Mouse (Mus musculus) midbrain, embryonic 11.5 days (tissue): Measurements from ENCODE around the gene Ngp. TPM values are rescaled to one million over a fixed set of nuclear protein-coding genes. Genes with fewer than 3 reads are reported as not detected.
"Not testable (repeated sequence)": the region's sequence is repeated elsewhere in the genome, so short reads cannot be mapped to it uniquely, and the experiment has no call there.

ENCODE experiments used
- ATAC-seq: fragments of 200-750 bp; cut with Nextera tagmentation; 2 replicates; pipeline ENCODE4 v1.8.0; 2017; ENCODE audit warnings: moderate TSS enrichment, moderate library complexity; ENCODE audit not compliant: low FRiP score
- DNase-seq: peaks from one replicate; pipeline ENCODE4 v3.0.0; 2015; ENCODE audit warnings: low spot score; ENCODE audit errors: missing footprints
- H3K27ac ChIP-seq: fragments of 300-500 bp; sonication (generic); 2 replicates; pipeline ENCODE4 v1.5.1; 2014; ENCODE audit warnings: low read depth, low read length
- H3K27me3 ChIP-seq: fragments of 300-500 bp; sonication (generic); 2 replicates; pipeline ENCODE4 v1.6.1; 2014; ENCODE audit warnings: mild to moderate bottlenecking, low read length, moderate library complexity, mixed read lengths; ENCODE audit not compliant: control insufficient read depth, insufficient read depth
- H3K36me3 ChIP-seq: fragments of 300-500 bp; sonication (generic); 2 replicates; pipeline ENCODE4 v1.6.1; 2014; ENCODE audit warnings: mild to moderate bottlenecking, low read length, moderate library complexity, mixed read lengths; ENCODE audit not compliant: control insufficient read depth, insufficient read depth
- H3K4me1 ChIP-seq: fragments of 300-500 bp; sonication (generic); 2 replicates; pipeline ENCODE4 v1.6.1; 2014; ENCODE audit warnings: low read length; ENCODE audit not compliant: control insufficient read depth, insufficient read depth
- H3K4me2 ChIP-seq: fragments of 300-500 bp; sonication (generic); 2 replicates; pipeline ENCODE4 v1.6.1; 2014; ENCODE audit warnings: mild to moderate bottlenecking, moderate library complexity
- H3K4me3 ChIP-seq: fragments of 300-500 bp; sonication (generic); 2 replicates; pipeline ENCODE4 v1.5.1; 2014; ENCODE audit warnings: low read depth, low read length
- H3K9ac ChIP-seq: fragments of 300-500 bp; sonication (generic); 2 replicates; pipeline ENCODE4 v1.6.1; 2014; ENCODE audit warnings: low read length
- H3K9me3 ChIP-seq: fragments of 300-500 bp; sonication (generic); 2 replicates; pipeline ENCODE4 v1.6.1; 2016; ENCODE audit warnings: low read length; ENCODE audit not compliant: control insufficient read depth
- WGBS: fragments of 180-500 bp; shearing (Covaris S2); extraction: QIAGEN DNeasy Blood & Tissue Kit; methylation state at CpG from one replicate; pipeline ENCODE4 v1.1.7; 2014; 5-methylcytosine and 5-hydroxymethylcytosine counted together
- polyA plus RNA-seq: library from polyadenylated mRNA; unstranded; fragments of >200 nt; fragmentation: Nextera tagmentation; extraction: Ambion mirVana; gene quantifications from 2 replicates; pipeline ENCODE4 v1.2.1, GENCODE M21; 2014

Gene Ngp
- 0.18 and 0.55 TPM in 2 replicates for polyA plus RNA-seq

DNA sequence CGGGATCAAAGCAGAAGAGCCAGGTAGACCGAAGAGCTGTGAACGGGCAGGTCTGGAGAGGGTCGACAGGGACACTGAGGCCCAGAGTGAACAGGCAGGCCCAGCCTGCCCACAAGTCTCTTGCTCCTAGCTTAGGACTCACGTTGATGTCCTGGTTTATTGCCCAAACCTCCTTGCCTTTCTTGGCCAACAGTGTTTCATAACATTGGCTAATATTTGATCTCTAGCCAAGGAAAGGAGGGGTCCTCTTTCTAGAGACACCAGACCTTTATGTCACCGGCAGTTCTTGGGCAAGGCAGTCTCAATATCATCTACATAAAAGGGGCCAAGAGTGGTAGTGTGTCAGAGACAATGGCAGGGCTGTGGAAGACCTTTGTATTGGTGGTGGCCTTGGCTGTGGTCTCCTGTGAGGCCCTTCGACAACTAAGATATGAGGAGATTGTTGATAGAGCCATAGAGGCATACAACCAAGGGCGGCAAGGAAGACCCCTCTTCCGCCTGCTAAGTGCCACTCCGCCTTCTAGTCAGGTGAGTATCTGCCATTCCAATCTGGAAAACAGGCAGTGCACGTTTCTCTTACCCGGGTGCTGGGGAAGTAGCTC is at the start of gene Ngp:
TSS of gene Ngp (plus strand) at position 237 of the 602 bp plus-strand sequence.
- Histone ChIP-seq H3K9me3 (no peaks in the 10 kb centered on the region), H3K4me1 (no peaks in the 10 kb centered on the region), H3K36me3 (no peaks in the 10 kb centered on the region), H3K4me2 (no peak within 1 kb of the TSS), H3K4me3 (no peak within 1 kb of the TSS), H3K27ac (no peak within 1 kb of the TSS), H3K9ac (no peak within 1 kb of the TSS), H3K27me3 (no peaks in the 10 kb centered on the region)
- DNase-seq (no peak), ATAC-seq (no peak)
- WGBS: 89% methylated on average over 12 of the region's 12 CpGs

DNA sequence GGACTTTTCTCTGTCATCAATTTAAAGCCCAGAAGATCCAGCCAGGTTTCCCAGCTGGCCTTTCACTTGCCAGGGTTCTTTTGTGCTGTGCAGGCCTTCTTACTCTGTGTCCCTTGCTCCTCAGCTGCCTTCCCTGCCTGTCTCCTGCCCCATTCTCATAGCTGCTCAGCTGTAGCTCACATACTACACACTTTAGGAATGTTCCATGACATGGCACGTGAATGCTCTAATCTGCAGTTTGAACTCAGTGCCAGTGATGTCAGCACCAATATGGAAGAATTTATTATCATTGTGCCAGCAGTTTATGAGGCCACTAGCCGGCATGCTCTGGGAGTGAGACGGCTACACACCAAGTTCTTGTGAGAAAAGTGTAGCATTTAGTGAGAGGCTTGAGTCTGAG is 49.7 kb upstream of the Ngp start:
- no peak overlapping the region for H3K9ac ChIP-seq
- H3K4me1 ChIP-seq: no peaks in the 10 kb centered on the region
- no peaks in the 10 kb centered on the region for H3K9me3 ChIP-seq
- no peak overlapping the region for H3K27ac ChIP-seq
- H3K4me2 ChIP-seq: no peak overlapping the region
- DNase-seq (peak; percentile 39), ATAC-seq (no peak)
- 95% methylated on average over 3 of the region's 3 CpGs for WGBS
- no peak overlapping the region for H3K4me3 ChIP-seq
- H3K27me3 ChIP-seq: no peaks in the 10 kb centered on the region
- no peaks in the 10 kb centered on the region; the same call in 1 of the 2 replicates for H3K36me3 ChIP-seq

DNA sequence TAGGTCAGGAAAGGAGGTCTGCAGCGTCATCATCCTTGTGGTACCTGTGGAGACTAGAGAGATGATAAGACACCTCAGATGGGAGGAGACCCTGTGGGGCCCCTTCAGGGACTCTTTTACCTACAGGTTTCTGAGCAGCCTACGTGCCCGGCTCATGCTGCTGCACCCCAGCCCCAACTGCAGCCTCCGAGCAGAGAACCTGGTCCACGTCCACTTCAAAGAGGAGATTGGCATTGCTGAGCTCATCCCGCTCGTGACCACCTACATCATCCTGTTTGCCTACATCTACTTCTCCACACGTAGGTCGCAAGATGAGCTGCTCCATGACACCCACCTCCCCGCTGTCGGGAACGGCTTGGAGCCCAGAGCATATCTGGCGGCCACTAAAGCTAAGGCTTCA is 45.7 kb upstream of the Ngp start:
- Histone ChIP-seq H3K36me3 (peaks cover 11% of the 10 kb centered on the region; the same call in 1 of the 2 replicates), H3K9ac (no peak overlapping the region), H3K27ac (no peak overlapping the region)

DNA sequence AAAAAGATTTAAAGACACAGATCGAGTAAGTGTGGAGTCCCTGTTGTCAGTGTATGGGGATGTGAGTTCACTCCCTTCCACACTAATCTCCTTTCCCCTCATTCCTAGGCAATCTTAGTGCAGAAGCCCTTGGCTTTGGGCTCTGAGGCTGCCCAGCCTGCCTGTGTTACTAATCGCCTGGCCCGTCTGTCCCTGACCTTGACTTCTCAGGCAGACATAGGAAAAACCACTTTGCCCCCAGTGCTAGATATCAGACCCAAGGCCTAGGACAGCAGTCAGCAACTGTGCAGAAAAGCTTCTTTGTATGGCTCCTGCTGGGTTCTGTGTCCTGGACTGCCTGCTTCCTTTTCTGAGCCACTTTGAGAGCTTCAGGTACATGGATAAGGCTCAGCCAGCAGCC is 43.9 kb upstream of the Ngp start:
- no peaks in the 10 kb centered on the region for H3K27me3 ChIP-seq
- 95% methylated on average over 3 of the region's 3 CpGs for WGBS
- no peak overlapping the region for H3K4me3 ChIP-seq
- peaks cover 12% of the 10 kb centered on the region; the same call in 1 of the 2 replicates for H3K36me3 ChIP-seq
- DNase-seq (peak; percentile 54), ATAC-seq (no peak)
- no peak overlapping the region for H3K27ac ChIP-seq
- no peaks in the 10 kb centered on the region for H3K9me3 ChIP-seq
- no peaks in the 10 kb centered on the region for H3K4me1 ChIP-seq
- no peak overlapping the region for H3K9ac ChIP-seq
- H3K4me2 ChIP-seq: no peak overlapping the region

More for the DNA sequence above, 45.7 kb upstream of the Ngp start:
- Histone ChIP-seq H3K27me3 (no peaks in the 10 kb centered on the region), H3K4me2 (no peak overlapping the region), H3K4me1 (no peaks in the 10 kb centered on the region), H3K4me3 (no peak overlapping the region), H3K9me3 (no peaks in the 10 kb centered on the region)
- 96% methylated on average over 13 of the region's 13 CpGs for WGBS
- DNase-seq (peak; percentile 19), ATAC-seq (no peak)

DNA sequence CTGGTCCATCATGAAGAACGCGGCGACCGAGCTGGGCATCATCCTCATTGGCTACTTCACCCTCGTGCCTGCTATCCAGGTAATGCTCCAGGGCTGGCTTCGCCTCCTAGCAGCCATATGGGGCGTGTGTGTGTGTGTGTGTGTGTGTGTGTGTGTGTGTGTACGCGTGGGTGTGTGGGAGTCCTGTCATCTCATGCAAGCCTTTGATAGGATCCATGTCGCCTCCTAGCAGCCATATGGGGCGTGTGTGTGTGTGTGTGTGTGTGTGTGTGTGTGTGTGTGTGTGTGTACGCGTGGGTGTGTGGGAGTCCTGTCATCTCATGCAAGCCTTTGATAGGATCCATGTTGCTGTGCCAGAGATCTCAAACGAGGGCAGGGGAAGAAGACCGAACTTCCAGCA is 41.9 kb upstream of the Ngp start:
- peaks cover 12% of the 10 kb centered on the region; the same call in 1 of the 2 replicates for H3K36me3 ChIP-seq
- WGBS: 91% methylated on average over 15 of the region's 15 CpGs

DNA sequence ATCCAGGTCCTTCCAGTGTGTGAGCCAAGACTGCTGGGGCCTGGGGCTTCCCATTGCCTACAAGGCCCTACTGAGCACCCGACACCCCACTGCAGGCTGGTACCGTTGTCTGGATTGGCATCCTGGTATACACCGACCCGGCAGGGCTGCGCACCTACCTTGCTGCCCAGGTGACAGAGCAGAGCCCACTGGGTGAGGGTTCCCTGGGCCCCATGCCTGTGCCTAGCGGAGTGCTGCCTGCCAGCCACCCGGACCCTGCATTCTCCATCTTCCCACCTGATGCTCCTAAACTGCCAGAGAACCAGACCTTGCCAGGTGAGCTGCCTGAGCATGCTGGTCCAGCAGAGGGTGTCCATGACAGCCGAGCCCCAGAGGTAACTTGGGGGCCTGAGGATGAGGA is 40.2 kb upstream of the Ngp start:
- DNase-seq (no peak), ATAC-seq (no peak)
- Histone ChIP-seq H3K9me3 (no peaks in the 10 kb centered on the region), H3K4me1 (no peaks in the 10 kb centered on the region), H3K27ac (no peak overlapping the region), H3K36me3 (peaks cover 14% of the 10 kb centered on the region; the same call in 1 of the 2 replicates), H3K4me3 (no peak overlapping the region), H3K9ac (no peak overlapping the region), H3K27me3 (no peaks in the 10 kb centered on the region), H3K4me2 (no peak overlapping the region)
- WGBS: 94% methylated on average over 8 of the region's 8 CpGs

More for the DNA sequence above, 41.9 kb upstream of the Ngp start:
- not testable (repeated sequence) for H3K9me3 ChIP-seq, ATAC-seq, H3K4me1 ChIP-seq, H3K9ac ChIP-seq, H3K27me3 ChIP-seq, H3K4me3 ChIP-seq, H3K27ac ChIP-seq, H3K4me2 ChIP-seq
- DNase-seq: peak; percentile 28

DNA sequence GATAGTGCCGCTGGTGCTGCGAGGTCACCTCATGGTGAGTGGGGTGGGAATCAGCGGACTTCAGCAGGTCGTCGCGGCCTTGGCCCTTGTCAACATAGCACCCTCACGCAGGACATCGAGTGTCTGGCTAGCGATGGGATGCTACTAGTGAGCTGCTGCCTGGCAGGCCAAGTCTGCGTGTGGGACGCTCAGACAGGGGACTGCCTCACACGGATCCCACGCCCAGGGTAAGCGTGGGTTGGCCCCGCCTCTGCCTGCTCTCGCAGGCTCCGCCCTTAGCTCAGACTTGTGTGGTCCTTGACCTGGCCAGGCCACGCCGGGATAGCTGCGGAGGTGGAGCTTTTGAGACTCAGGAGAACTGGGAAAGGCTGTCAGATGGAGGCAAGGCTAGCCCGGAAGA is 38.9 kb upstream of the Ngp start:
- peak overlapping the region; percentile 7; the same call in 1 of the 2 replicates for H3K9ac ChIP-seq
- no peak overlapping the region for H3K4me2 ChIP-seq
- no peaks in the 10 kb centered on the region for H3K4me1 ChIP-seq
- no peak for DNase-seq
- ATAC-seq: peak; percentile 58; the same call in 1 of the 2 replicates
- WGBS: 41% methylated on average over 21 of the region's 21 CpGs
- no peaks in the 10 kb centered on the region for H3K9me3 ChIP-seq
- no peaks in the 10 kb centered on the region for H3K27me3 ChIP-seq
- H3K27ac ChIP-seq: no peak overlapping the region
- no peak overlapping the region for H3K4me3 ChIP-seq
- H3K36me3 ChIP-seq: peaks cover 17% of the 10 kb centered on the region; the same call in 1 of the 2 replicates

DNA sequence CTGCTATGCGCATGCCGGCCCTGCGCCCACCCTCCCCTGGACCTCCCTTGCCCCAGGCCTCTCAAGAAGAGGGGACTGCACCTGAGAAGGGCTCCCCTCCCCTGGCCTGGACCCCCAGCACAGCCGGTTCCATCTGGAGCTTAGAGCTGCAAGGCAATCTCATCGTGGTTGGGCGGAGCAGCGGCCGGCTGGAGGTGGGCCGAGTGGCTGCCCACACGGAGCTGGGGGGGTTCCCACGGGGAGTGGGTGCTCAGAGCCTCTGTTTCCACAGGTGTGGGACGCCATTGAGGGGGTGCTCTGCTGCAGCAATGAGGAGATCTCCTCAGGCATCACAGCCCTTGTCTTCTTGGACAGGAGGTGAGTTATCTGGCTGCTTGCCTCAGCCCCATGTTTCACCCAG is 38.3 kb upstream of the Ngp start:
- no peak overlapping the region for H3K4me2 ChIP-seq
- H3K9me3 ChIP-seq: no peaks in the 10 kb centered on the region
- no peak for DNase-seq
- H3K9ac ChIP-seq: no peak overlapping the region
- no peak overlapping the region for H3K4me3 ChIP-seq
- H3K27ac ChIP-seq: no peak overlapping the region
- no peaks in the 10 kb centered on the region for H3K4me1 ChIP-seq
- peaks cover 23% of the 10 kb centered on the region; the same call in 1 of the 2 replicates for H3K36me3 ChIP-seq
- WGBS: 86% methylated on average over 12 of the region's 12 CpGs
- ATAC-seq: no peak
- H3K27me3 ChIP-seq: no peaks in the 10 kb centered on the region

DNA sequence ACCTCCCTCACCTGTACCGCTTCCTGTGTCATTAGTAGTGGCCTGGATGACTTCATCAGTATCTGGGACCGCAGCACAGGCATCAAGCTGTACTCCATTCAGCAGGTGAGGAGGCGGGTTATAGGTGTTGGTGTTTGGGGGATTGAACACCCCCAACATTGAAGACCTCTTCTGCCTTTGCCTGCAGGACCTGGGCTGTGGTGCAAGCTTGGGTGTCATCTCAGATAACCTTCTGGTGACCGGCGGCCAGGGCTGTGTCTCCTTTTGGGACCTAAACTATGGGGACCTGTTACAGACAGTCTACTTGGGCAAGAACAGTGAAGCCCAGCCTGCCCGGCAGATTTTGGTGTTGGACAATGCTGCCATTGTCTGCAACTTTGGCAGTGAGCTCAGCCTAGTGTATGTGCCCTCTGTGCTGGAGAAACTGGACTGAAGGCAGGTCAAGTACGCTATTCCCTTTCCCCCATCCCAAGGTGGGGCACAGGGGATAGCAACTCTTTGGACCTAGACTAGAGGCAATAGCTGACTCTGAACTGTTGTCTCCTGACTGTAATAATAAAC is 35.1 kb upstream of the Ngp start:
- no peaks in the 10 kb centered on the region for H3K27me3 ChIP-seq
- no peak overlapping the region for H3K9ac ChIP-seq
- DNase-seq (no peak), ATAC-seq (no peak)
- 93% methylated on average over 7 of the region's 7 CpGs for WGBS
- H3K27ac ChIP-seq: no peak overlapping the region
- H3K4me3 ChIP-seq: no peak overlapping the region
- no peaks in the 10 kb centered on the region for H3K9me3 ChIP-seq
- no peak overlapping the region for H3K4me2 ChIP-seq
- H3K4me1 ChIP-seq: no peaks in the 10 kb centered on the region
- H3K36me3 ChIP-seq: peaks cover 32% of the 10 kb centered on the region
